Mouse (Mus musculus) ovary, postnatal 36 days (tissue): ENCODE results near the gene Zc3h12c.

Experiments
- DNase-seq: peaks from one replicate; pipeline ENCODE4 v3.0.0; 2022; ENCODE audit warnings: low spot score, mixed read lengths

Gene Zc3h12c

DNA sequence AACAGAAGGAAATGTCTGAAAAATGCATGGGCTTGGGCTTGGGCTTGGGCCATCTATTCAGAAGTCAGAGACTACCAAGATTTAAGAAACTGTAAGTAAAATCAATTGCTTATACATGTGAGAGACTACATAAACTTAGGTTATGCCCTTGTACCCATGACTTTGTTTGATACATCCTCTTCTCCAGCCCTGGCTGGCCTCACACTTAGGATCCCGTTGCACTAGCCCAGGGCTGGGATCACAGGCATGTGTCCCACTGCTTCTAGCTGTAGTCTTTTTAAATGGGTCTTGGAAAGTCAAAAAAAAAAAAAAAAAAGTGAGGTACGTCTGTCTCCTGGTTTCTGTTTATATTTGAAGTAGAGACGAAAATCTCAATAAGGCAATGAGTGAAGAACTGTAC is 1.3 kb downstream of the Zc3h12c start:
- DNase-seq = no peak

DNA sequence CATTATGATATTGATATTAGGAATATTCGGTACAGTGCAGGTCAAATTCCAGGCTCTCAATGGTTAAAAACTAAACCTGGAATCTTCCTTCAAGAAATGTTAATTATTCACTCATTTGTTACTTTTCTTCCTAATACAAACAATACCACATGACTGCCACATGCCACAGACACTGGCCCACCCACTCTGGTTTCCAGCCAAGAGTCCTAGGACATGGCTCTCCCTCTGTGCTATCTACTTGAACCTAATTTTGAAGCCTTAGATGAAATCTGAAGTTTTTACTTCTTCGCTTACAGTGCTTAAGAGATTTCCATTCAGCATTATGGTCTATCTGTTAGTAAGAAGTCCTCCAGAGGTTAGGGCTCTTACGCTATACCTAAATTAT is 2.7 kb downstream of the Zc3h12c start:
- no peak for DNase-seq

DNA sequence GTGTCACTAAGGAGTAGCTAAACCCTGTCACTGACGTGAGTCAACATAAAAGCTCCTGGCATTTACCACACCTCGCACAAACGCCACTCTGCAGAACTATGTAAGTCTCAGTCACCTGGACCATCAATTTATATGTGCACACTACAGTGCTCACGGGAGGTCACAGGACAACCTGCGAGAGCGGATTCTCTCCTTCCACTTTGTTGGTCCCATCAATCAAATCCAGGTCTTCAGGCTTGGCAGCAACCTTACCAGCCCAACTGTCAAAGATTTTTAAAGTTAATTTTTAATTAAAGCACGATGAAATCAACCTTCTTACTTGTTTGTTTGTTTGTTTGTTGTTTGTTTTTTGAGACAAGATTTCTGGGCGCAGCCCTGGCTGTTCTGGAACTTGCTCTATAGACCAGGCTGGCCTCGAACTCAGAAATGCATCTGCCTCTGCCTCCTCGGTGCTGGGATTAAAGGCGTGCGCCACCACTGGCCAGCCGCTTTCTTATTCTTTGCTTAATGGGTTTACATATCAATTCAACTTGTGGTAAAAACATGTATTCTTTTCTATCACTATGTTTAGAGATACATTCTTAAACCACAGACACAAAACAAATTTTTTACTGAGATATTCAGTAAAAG is 3.2 kb downstream of the Zc3h12c start:
- no peak for DNase-seq

DNA sequence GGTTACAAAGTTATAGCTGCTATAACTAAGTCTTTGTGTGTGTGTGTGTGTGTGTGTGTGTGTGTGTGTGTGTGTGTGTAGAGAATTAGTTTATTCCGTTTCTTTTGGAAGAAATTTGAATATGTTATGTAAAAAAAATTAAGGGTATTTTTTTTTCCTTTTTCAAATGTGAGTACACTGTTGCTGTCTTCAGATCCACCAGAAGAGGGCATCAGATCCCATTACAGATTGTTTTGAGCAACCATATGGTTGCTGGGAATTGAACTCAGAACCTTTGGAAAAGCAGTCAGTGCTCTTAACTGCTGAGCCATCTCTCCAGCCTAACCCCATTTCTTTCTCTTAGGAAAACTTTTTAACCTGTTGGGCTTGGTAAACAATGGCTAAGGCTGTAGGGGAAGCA is 7.9 kb downstream of the Zc3h12c start:
- no peak for DNase-seq

DNA sequence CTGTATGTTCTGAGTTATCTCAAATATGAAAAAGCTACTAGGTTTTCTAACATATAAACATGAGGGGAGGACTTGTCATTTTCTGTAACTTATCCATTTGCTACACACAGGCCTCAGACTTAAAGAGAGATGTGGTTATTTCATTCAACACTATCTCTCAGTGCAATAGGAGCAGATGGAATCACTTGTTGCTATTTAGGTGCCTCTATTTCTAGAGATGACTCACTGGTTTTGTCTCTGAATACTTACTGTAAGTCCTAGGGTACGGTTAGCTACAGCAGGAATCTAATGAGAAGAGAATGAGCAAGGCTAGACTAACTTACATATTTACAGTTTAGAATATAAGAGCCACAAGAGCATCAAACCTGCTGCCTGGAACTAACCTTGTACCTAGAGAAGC is 9.8 kb downstream of the Zc3h12c start:
- DNase-seq = no peak

DNA sequence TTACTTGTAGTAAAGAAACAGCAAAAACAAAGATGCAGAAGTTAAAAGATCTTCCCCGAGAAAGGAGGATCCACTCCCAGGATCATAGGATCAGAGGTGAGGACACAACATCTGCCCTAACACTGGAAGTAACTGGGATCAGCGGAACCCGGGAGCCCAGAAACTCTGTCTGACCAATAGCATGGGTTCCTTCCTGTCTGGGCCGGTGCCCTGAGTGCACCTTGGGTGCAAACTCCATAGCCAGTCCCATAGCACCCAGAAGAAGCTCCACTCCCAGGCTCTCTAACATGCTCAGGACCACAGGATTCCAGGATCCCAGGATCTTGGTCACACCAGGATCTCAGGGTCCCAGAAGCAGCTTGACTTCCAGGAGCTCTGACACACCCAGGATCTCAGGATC is 13.0 kb downstream of the Zc3h12c start:
- no peak for DNase-seq

DNA sequence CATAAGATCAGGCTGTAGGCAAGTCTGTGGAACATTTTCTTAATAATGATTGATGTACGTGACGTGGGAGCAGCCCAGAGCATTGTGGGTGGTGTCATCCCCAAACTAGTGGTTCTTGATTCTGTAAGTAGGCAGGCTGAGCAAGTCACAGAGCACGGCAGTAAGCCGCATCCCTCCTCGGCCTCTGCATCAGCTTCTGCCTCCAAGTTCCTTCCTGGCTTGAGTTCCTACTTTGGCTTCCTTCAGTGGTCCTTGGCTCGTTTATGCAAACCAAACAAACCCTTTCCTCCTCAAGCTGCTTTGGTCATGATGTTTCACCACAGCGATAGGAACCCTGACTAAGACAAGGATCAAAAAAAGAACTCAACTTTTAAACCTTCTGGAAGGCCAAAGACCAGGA is 14.1 kb downstream of the Zc3h12c start:
- DNase-seq = no peak

DNA sequence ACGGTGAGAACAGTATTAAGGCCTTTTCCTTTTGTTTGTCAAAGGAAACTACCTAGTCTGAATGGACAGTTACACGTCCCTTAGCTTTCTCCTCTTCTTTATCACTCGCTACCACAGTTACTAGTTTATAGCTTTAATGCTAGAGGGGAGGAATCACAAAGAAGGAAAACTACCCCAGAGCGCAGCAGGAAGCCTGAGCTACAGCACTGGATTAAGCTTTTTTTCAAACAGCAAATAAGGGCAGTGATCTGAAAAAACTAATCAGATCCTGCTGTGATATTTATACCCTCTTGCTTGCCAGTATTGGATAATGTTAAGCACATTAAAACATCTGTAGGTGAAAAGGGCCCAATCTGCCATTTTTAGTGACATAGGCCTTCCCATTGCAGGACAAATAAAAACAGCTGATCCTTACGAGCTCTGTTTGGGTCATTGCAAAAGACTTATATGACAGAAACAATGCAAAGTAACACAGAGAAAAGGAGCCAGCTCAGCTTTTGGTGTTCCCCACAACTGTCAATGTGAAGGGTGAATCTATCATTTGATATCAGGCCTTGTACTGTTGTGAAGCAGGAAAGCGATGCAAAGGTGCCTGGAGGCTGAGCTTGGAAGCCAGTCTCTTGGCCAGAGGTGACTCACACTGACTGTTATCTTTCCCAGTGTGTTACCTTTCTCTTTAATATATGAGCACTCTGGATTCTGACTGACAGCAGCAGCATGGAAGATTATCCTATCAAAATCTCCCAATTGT is 16.1 kb downstream of the Zc3h12c start:
- DNase-seq = no peak

DNA sequence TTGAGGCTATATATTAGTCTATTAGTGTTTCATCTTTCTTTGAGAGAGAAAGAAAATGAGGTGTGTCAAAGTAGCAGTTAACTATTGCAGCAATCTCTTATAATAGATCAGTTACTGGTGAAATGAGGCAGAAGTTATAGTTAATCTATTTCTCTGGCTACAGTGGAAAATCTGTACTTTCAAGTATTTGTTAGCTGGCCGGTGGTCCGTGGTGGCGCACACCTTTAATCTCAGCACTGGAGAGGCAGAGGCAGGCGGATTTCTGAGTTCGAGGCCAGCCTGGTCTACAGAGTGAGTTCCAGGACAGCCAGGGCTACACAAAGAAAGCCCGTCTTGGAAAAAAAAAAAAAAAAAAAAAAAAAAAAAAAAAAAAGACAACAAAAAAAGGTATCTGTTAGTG is 18.6 kb downstream of the Zc3h12c start:
- DNase-seq = no peak

DNA sequence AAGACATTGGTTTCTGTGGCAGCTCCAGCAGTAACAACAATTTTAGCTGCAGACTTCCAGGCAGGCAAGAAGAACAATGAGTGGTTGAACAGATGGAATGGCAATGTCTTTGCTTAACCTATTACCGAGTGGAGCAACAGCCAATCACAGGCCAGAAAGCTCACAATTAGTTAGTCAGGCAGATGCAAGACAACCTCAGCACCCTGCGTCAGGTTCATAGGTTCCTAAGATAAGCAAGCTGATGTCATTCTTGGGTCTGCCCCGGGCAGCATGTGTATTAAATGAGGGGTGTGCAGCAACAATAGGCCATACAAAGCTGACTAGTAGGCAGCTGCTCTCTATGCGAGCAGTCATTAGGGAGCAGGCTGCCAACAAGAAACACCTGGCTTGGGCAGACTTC is 19.1 kb downstream of the Zc3h12c start:
- DNase-seq = no peak

DNA sequence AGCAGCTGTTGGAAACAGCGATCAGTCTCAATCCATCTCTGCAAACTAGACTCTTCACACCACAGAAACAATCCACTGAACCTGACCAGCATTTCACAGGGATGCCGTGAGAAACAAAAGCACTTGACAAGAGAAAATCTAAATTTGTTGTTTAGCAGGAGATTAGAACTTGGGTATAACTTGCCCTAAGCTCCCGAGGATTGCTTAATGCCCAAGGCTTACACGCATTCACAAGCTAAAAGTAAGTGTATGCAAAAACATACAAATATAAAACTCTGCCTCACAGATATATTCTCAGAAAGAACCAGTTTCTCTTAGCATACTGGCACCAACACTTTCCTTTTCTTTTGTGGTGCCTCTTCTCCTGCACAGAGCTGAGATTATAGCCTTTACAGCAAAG is 19.5 kb downstream of the Zc3h12c start:
- no peak for DNase-seq

DNA sequence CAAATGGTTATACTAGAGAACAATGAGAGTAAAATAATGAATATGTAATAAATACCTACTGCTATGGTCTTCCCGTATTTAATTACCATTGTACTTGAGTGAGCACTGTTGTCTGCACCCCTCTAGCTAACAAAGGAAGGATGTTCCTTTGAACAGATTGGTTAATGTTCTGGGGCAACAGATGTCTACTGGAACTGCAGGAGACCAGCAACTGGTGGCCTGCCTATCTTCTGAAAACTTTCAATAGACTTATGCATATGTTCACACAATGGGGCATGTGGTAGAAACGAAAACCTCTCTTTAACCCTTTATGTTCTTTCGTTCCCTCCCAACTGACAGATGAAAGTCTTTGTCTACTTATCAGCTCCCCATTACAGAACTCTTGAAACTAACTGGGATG is 20.1 kb downstream of the Zc3h12c start:
- no peak for DNase-seq

DNA sequence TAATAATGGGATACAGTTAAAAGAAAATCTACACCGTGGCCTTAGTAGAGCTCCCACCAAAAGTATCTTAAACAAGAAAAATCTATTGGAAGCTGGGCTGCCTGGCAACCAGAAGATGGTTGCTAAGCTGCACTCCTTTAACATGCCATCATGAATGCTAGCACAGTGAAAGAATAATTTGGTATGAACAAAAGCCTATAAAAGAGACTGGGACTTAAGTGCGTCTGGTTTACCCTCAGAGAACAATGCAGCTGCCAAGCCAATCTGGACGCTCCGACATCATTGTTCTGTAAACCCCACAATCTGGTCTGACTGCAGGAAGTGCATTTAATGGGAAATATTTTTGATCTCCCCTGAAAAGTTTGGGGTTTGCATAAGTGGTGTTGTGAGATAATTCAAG is 22.1 kb downstream of the Zc3h12c start:
- no peak for DNase-seq

DNA sequence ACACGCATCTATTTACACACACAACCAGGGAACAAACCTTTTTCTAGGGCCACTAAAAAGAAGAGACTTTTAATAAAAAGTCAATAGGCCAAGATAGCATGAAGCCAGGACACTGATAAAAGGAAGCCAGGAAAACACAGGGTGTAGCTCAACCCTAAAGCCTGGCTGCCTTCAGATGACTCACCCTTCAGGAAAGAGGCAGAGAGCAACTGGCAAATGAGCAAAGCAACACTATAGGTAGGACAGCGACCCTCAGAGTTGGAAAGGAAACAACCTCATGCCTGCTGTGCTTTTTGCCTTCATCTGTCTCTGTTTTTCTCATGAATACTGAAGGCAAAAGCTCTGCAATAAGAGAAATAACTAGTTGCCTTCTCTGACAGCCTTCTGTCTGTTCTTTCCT is 35.6 kb downstream of the Zc3h12c start:
- no peak for DNase-seq

DNA sequence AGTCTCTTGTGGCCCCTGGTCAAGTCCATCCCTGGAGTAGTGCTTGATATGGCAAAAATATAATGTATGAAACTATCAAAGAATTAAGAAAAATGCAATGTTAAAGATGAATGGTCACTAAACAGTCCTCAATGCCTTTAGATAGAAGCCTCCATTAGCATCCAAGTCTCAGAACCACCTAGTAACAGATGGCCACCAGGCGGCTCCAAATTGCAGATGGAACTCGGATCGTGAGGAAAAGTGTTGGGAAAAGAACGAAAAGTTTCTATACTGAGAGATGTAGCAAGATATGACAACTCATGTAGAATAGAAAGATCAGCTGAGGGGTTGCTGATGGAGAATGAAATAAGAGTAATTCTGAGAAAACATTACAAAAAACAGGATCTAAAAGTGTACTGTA is 38.0 kb downstream of the Zc3h12c start:
- no peak for DNase-seq

DNA sequence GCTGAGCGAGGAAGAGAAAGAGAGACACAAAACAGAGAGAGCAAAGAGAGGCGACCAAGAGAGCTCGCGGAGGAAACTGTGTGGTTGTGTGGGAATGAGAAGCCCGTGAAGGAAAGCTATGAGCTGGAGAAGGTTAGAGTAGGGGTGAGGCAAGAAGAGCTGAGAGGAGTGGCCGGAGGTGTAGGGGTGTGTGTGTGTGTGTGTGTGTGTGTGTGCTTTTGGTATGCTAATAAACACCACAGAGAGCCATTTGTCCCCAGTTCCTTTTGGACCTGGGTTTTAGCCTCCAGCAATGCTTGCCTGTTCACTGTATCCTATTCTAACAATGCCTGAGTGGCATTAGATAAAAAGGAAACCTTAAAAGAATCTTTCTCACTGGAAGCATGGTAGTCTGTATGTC is 43.1 kb downstream of the Zc3h12c start:
- no peak for DNase-seq

DNA sequence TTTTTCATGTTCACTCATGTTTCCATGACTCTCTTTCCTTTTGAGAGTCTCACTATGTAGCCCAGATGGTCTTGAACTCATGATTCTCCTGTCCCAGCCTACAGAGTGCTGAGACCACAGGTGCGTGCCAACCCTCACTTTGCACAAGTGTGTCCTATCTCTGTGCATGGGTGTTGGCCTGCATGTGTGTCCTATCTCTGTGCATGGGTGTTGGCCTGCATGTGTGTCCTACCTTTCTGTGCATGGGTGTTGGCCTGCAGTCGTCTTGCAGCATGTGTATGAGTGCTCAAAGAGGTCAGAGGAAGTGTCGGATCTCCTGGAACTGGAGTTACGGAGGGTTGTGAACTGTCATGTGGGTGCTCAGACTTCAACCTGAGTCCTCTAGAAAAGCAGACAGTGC is 49.2 kb downstream of the Zc3h12c start:
- DNase-seq = no peak

DNA sequence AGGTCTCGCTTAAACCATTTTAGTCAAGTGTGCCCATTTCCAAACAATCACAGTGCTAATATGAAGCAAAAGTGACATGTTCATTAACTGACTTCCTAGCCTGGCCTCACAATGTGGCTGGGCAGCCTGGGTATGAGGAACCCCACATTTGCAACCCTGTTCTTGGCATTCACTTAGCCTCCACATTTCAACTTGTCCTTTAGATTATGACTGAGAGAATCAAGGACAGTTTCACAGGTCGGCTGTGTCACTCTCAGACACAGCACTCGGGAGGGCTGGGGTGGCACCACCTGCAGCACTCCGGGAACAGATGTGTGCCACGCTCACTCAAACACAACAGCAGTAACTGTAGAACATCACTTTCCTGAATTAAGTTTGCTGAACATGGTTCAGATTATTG is 55.3 kb downstream of the Zc3h12c start:
- DNase-seq = no peak

DNA sequence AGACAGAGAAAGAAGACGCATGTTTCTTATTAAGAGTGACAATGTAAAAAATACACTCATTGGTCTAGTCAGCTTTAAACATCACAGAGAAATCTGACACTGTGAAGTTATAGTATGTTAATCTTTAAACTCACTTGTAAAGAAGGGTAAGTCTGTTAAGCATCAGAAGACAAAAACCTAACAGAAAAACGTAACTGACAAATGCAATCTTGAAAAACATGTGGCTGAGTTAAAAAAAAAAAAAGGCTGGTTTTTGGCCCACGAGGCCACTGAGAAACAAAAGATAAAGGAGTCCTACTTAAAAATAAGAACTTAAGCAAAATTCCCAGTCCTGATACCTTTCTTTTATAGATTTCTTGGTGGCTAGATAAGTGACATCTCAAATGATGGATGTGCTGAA is 57.6 kb downstream of the Zc3h12c start:
- no peak for DNase-seq

DNA sequence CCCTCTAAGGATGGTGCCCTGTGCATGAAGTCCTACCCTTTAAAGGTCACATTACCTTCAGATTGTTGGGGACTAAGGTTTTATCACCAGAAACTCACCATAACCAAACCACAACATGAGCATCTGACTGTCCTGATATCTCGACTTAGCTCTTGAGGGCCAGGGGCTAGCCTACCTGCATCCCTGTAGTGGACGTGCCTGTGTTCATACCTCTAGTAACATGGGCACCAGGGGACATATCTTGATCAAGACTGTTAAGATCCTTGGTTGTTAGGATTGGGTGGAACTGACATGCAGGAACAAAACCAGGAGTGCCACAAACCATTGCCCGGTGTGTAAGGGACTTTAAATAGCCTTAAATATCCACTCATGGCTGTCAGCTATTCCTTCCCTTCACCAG is 61.2 kb downstream of the Zc3h12c start:
- DNase-seq = no peak

DNA sequence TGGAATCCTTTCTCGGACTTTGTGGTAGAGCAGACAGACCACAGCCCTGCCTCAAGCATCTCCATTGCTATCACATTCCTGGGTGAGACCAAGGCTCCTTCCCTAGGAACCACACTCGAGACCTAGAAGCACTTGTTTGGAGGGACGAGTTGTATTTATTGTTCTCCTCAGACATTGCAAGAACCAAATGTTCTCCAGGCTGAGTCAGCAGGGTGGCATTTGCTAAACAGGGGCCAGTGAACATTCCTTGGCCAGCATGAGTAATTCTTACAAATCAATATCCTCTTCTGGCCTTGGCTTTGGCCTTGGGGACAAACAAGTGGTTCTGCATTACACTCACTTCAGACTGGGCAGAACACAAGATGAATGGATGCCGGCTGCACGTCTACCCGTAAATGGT is 62.9 kb downstream of the Zc3h12c start:
- DNase-seq = no peak

DNA sequence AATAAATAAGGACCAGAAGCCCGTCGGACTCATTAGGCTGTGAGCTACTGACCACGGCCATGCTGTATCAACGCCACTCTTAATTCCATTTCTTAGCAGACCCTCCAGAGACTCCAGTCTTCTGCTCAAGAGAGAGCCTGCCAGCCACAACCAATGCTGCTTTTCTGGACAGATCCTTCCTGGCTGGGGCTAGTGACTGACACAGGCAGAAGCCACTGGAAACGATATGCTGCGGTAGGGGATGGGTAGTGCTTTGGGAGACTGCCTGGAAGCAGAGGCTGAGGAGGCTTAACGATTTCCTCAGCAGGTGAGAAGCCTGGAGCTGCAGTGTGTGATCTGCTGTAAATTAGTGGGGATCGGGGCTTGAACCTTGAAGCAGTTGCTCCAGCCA is 64.2 kb downstream of the Zc3h12c start:
- no peak for DNase-seq

DNA sequence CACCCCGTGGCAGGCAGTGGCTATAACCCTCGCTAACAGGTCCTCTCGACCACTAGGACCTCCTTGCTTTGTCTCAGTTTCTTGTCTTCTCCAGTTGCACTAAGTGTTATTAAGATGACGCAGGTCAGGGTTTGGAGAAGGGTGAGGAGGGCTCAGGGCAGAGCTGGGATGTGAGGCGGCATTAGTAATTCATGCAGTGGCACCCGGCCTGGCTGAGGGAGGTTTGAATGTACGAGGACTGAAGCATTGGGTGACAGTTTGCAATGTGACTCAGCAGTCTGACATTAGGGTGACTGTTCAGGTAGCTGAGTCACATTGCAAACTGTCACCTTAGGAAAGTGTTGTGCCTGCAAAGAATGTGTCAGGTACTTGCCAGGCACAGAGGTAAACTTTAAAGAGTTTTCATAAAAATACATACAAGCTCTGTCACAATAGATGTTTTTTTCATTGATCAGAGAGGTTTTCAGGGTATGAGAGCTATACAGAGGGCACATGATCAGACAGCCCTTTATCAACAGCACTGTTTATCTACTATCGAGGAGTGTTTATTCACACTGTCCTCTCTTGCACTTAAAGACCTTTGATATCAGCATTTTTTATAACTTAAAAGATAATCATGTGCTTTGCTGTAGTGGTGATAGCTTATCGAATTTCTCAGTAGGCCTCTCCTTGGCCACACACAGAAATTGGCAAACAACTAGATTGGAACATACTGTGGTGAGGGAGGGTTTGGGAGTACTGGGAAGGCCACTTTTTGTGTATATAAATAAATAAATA is 64.7 kb downstream of the Zc3h12c start:
- DNase-seq = no peak
